Mouse (Mus musculus) stomach, postnatal 0 days (tissue): ENCODE measurements at regions not wholly inside any gene's neighbourhood (a gene's known extent, or its start where the extent isn't known, plus 50 kb on each side); places are given as distances from the start of the nearest gene placed in this dataset.

Experiments
- ATAC-seq: fragments of 200-750 bp; cut with Nextera tagmentation; 2 replicates; pipeline ENCODE4 v1.8.0; 2017; ENCODE audit not compliant: low FRiP score, low TSS enrichment
- DNase-seq: peaks from one replicate; pipeline ENCODE4 v3.0.0-alpha.2; 2016; ENCODE audit warnings: low spot score
- H3K27ac ChIP-seq: fragments of 300-500 bp; sonication (generic); replicated peaks from 2 replicates; pipeline ENCODE4 v1.5.1; 2014; ENCODE audit warnings: mild to moderate bottlenecking, control low read depth
- H3K27me3 ChIP-seq: fragments of 300-500 bp; sonication (generic); 2 replicates; pipeline ENCODE4 v1.6.1; 2014; ENCODE audit warnings: low read length; ENCODE audit not compliant: control insufficient read depth, insufficient read depth
- H3K36me3 ChIP-seq: fragments of 300-500 bp; sonication (generic); 2 replicates; pipeline ENCODE4 v1.6.1; 2014; ENCODE audit warnings: low read length, mixed read lengths; ENCODE audit not compliant: control insufficient read depth, insufficient read depth
- H3K4me1 ChIP-seq: fragments of 300-500 bp; sonication (generic); replicated peaks from 2 replicates; pipeline ENCODE4 v1.6.1; 2014; ENCODE audit warnings: antibody characterized with exemption; ENCODE audit not compliant: control insufficient read depth, insufficient read depth
- H3K4me2 ChIP-seq: fragments of 300-500 bp; sonication (generic); replicated peaks from 2 replicates; pipeline ENCODE4 v1.6.1; 2014; ENCODE audit warnings: low read depth, mild to moderate bottlenecking, control low read depth, moderate library complexity
- H3K4me3 ChIP-seq: fragments of 300-500 bp; sonication (generic); 2 replicates; pipeline ENCODE4 v1.5.1; 2014; ENCODE audit warnings: low read depth, low read length, control low read depth
- H3K9ac ChIP-seq: fragments of 300-500 bp; sonication (generic); 2 replicates; pipeline ENCODE4 v1.6.1; 2014; ENCODE audit warnings: mild to moderate bottlenecking, low read length, control low read depth, mixed read lengths
- H3K9me3 ChIP-seq: fragments of 300-500 bp; sonication (generic); 2 replicates; pipeline ENCODE4 v1.6.1; 2016; ENCODE audit warnings: low read length; ENCODE audit not compliant: control insufficient read depth
- CTCF ChIP-seq: IDR thresholded peaks from 2 replicates; pipeline ENCODE4 v1.5.1; 2016; ENCODE audit warnings: antibody characterized with exemption, low read depth, mild to moderate bottlenecking, moderate library complexity
- EP300 ChIP-seq: optimal IDR thresholded peaks from 2 replicates; pipeline ENCODE3; 2016; ENCODE audit warnings: antibody characterized with exemption
- WGBS: fragments of 180-500 bp; shearing (Covaris S2); extraction: QIAGEN DNeasy Blood & Tissue Kit; methylation state at CpG from one replicate; pipeline ENCODE4 v1.1.7; 2014; 5-methylcytosine and 5-hydroxymethylcytosine counted together

GRCm38 (mm10) chr12:39256605-39257004, 477.4 kb downstream of the Etv1 start:
- Histone ChIP-seq H3K9me3 (no peaks in the 10 kb centered on the region), H3K4me3 (no peak overlapping the region), H3K4me2 (no peak overlapping the region), H3K27me3 (no peaks in the 10 kb centered on the region), H3K4me1 (no peaks in the 10 kb centered on the region), H3K9ac (no peak overlapping the region), H3K27ac (no peak overlapping the region), H3K36me3 (no peaks in the 10 kb centered on the region)
- DNase-seq (no peak), ATAC-seq (no peak)
- TF ChIP-seq CTCF: no peak
- TF ChIP-seq EP300: no peak
- WGBS: 44% methylated on average over 6 of the region's 6 CpGs

GRCm38 (mm10) chr12:39257571-39257970, 478.4 kb downstream of the Etv1 start:
- TF ChIP-seq CTCF (no peak), EP300 (no peak)
- ATAC-seq: no peak
- H3K4me2 ChIP-seq: no peak overlapping the region

GRCm38 (mm10) chr12:39289676-39290075, 510.5 kb downstream of the Etv1 start:
- Histone ChIP-seq H3K4me2 (no peak overlapping the region), H3K9ac (no peak overlapping the region), H3K36me3 (no peaks in the 10 kb centered on the region), H3K27ac (no peak overlapping the region), H3K27me3 (no peaks in the 10 kb centered on the region), H3K4me1 (no peaks in the 10 kb centered on the region), H3K9me3 (no peaks in the 10 kb centered on the region), H3K4me3 (no peak overlapping the region)
- no peak for DNase-seq
- no peak for TF ChIP-seq EP300
- no peak for TF ChIP-seq CTCF
- WGBS: 74% methylated on average over 2 of the region's 2 CpGs
- ATAC-seq: no peak

More at GRCm38 (mm10) chr12:39257571-39257970, 478.4 kb downstream of the Etv1 start:
- Histone ChIP-seq H3K9ac (no peak overlapping the region), H3K27ac (no peak overlapping the region), H3K36me3 (no peaks in the 10 kb centered on the region), H3K4me1 (no peaks in the 10 kb centered on the region), H3K27me3 (no peaks in the 10 kb centered on the region), H3K4me3 (no peak overlapping the region), H3K9me3 (no peaks in the 10 kb centered on the region)
- DNase-seq: no peak
- 26% methylated on average over 1 of the region's 1 CpGs for whole genome bisulfite sequencing

- Histone ChIP-seq H3K27ac (no peak overlapping the region), H3K9ac (no peak overlapping the region), H3K27me3 (no peaks in the 10 kb centered on the region), H3K4me3 (no peak overlapping the region), H3K9me3 (no peaks in the 10 kb centered on the region), H3K4me1 (no peaks in the 10 kb centered on the region), H3K36me3 (no peaks in the 10 kb centered on the region), H3K4me2 (no peak overlapping the region)
- no peak for DNase-seq
- no peak for ATAC-seq
- no peak for TF ChIP-seq CTCF
- WGBS: 60% methylated on average over 13 of the region's 13 CpGs
Measured at GRCm38 (mm10) chr12:39301351-39302212, 522.4 kb downstream of the Etv1 start.

GRCm38 (mm10) chr12:39302213-39302591, 523.0 kb downstream of the Etv1 start:
- H3K9ac ChIP-seq: no peak overlapping the region
- ATAC-seq (no peak), DNase-seq (no peak)
- no peak overlapping the region for H3K27ac ChIP-seq
- TF ChIP-seq EP300 (no peak), CTCF (no peak)
- 42% methylated on average over 2 of the region's 2 CpGs for WGBS
- no peak overlapping the region for H3K4me2 ChIP-seq
- H3K9me3 ChIP-seq: no peaks in the 10 kb centered on the region
- H3K4me1 ChIP-seq: no peaks in the 10 kb centered on the region
- no peak overlapping the region for H3K4me3 ChIP-seq
- H3K27me3 ChIP-seq: no peaks in the 10 kb centered on the region
- no peaks in the 10 kb centered on the region for H3K36me3 ChIP-seq

- no peak overlapping the region for H3K9ac ChIP-seq
- H3K4me2 ChIP-seq: no peak overlapping the region
- WGBS: 56% methylated on average over 1 of the region's 1 CpGs
- no peaks in the 10 kb centered on the region for H3K4me1 ChIP-seq
- DNase-seq: no peak
- TF ChIP-seq EP300 (no peak), CTCF (no peak)
- H3K27me3 ChIP-seq: no peaks in the 10 kb centered on the region
- ATAC-seq: no peak
- H3K4me3 ChIP-seq: no peak overlapping the region
- H3K36me3 ChIP-seq: no peaks in the 10 kb centered on the region
- H3K27ac ChIP-seq: no peak overlapping the region
- H3K9me3 ChIP-seq: no peaks in the 10 kb centered on the region
Measured at GRCm38 (mm10) chr12:39307746-39308145, 528.6 kb downstream of the Etv1 start.
